Mouse (Mus musculus): Measurements from ENCODE around the gene Tcl1b3. TPM values are rescaled to one million over a fixed set of nuclear protein-coding genes. Genes with fewer than 3 reads are reported as not detected.

Gene Tcl1b3
- polyA plus RNA-seq, 1 experiment from 2014 or later, result not detected

- no peak overlapping the region for H3K4me3 ChIP-seq (ENCODE audit: low read depth, low read length)
- H3K9ac ChIP-seq (ENCODE audit: low read depth, low read length), result no peak overlapping the region
- 57% methylated on average over 1 of the region's 1 CpGs for WGBS
- H3K4me2 ChIP-seq (replicated peaks; ENCODE audit: low read depth), result no peak overlapping the region
- H3K36me3 ChIP-seq (ENCODE audit: control insufficient read depth, insufficient read depth), result no peaks in the 10 kb centered on the region
- no peak for ATAC-seq
- no peaks in the 10 kb centered on the region for H3K9me3 ChIP-seq (ENCODE audit: control insufficient read depth)
- no peak overlapping the region for H3K27ac ChIP-seq (ENCODE audit: low read depth, low read length)
- no peaks in the 10 kb centered on the region for H3K4me1 ChIP-seq (replicated peaks; ENCODE audit: control insufficient read depth, insufficient read depth, low read length)
- no peak for TF ChIP-seq CTCF (IDR thresholded peaks at IDR 0.05; ENCODE audit: low read depth)
- no peaks in the 10 kb centered on the region for H3K27me3 ChIP-seq (replicated peaks; ENCODE audit: control insufficient read depth, insufficient read depth, low read length)
Observed at GRCm38 (mm10) chr12:105207071-105207470, 16.2 kb downstream of the Tcl1b3 start.

GRCm38 (mm10) chr12:105208441-105208840, 17.6 kb downstream of the Tcl1b3 start:
- no peak for ATAC-seq
- no peaks in the 10 kb centered on the region for H3K9me3 ChIP-seq (ENCODE audit: control insufficient read depth)
- 82% methylated on average over 1 of the region's 1 CpGs for WGBS

GRCm38 (mm10) chr12:105209231-105209630, 18.4 kb downstream of the Tcl1b3 start:
- ATAC-seq, result no peak
- 91% methylated on average over 7 of the region's 7 CpGs for WGBS
- Histone ChIP-seq H3K27me3 (replicated peaks; ENCODE audit: control insufficient read depth, insufficient read depth, low read length) (no peaks in the 10 kb centered on the region), H3K4me3 (ENCODE audit: low read depth, low read length) (no peak overlapping the region), H3K9ac (ENCODE audit: low read depth, low read length) (no peak overlapping the region), H3K4me1 (replicated peaks; ENCODE audit: control insufficient read depth, insufficient read depth, low read length) (no peaks in the 10 kb centered on the region), H3K36me3 (ENCODE audit: control insufficient read depth, insufficient read depth) (no peaks in the 10 kb centered on the region), H3K27ac (ENCODE audit: low read depth, low read length) (no peak overlapping the region), H3K4me2 (replicated peaks; ENCODE audit: low read depth) (no peak overlapping the region), H3K9me3 (ENCODE audit: control insufficient read depth) (no peaks in the 10 kb centered on the region)
- no peak for TF ChIP-seq CTCF (IDR thresholded peaks at IDR 0.05; ENCODE audit: low read depth)

More at GRCm38 (mm10) chr12:105208441-105208840, 17.6 kb downstream of the Tcl1b3 start:
- Histone ChIP-seq H3K4me2 (replicated peaks; ENCODE audit: low read depth) (no peak overlapping the region), H3K36me3 (ENCODE audit: control insufficient read depth, insufficient read depth) (no peaks in the 10 kb centered on the region), H3K9ac (ENCODE audit: low read depth, low read length) (no peak overlapping the region), H3K27me3 (replicated peaks; ENCODE audit: control insufficient read depth, insufficient read depth, low read length) (no peaks in the 10 kb centered on the region), H3K4me3 (ENCODE audit: low read depth, low read length) (no peak overlapping the region), H3K27ac (ENCODE audit: low read depth, low read length) (no peak overlapping the region), H3K4me1 (replicated peaks; ENCODE audit: control insufficient read depth, insufficient read depth, low read length) (no peaks in the 10 kb centered on the region)
- TF ChIP-seq CTCF (IDR thresholded peaks at IDR 0.05; ENCODE audit: low read depth), result no peak

GRCm38 (mm10) chr12:105217101-105217760, 26.4 kb downstream of the Tcl1b3 start:
- TF ChIP-seq CTCF (IDR thresholded peaks at IDR 0.05; ENCODE audit: low read depth), result no peak
- WGBS, result 79% methylated on average over 7 of the region's 7 CpGs

GRCm38 (mm10) chr12:105222601-105223319, 31.9 kb downstream of the Tcl1b3 start, which contains the start of gene Tcl1:
Gene Tcl1, minus strand, starts transcription at chr12:105222793.
- WGBS, result 87% methylated on average over 22 of the region's 22 CpGs
- Histone ChIP-seq H3K27ac (ENCODE audit: low read depth, low read length) (no peak within 1 kb of the TSS), H3K4me2 (replicated peaks; ENCODE audit: low read depth) (no peak within 1 kb of the TSS), H3K9me3 (ENCODE audit: control insufficient read depth) (no peaks in the 10 kb centered on the region), H3K4me1 (replicated peaks; ENCODE audit: control insufficient read depth, insufficient read depth, low read length) (no peaks in the 10 kb centered on the region), H3K27me3 (replicated peaks; ENCODE audit: control insufficient read depth, insufficient read depth, low read length) (no peaks in the 10 kb centered on the region), H3K36me3 (ENCODE audit: control insufficient read depth, insufficient read depth) (no peaks in the 10 kb centered on the region), H3K4me3 (ENCODE audit: low read depth, low read length) (no peak within 1 kb of the TSS), H3K9ac (ENCODE audit: low read depth, low read length) (no peak within 1 kb of the TSS)
- ATAC-seq, result no peak
- no peak for TF ChIP-seq CTCF (IDR thresholded peaks at IDR 0.05; ENCODE audit: low read depth)

More at GRCm38 (mm10) chr12:105217101-105217760, 26.4 kb downstream of the Tcl1b3 start:
- Histone ChIP-seq H3K4me1 (replicated peaks; ENCODE audit: control insufficient read depth, insufficient read depth, low read length) (no peaks in the 10 kb centered on the region), H3K4me2 (replicated peaks; ENCODE audit: low read depth) (no peak overlapping the region), H3K36me3 (ENCODE audit: control insufficient read depth, insufficient read depth) (no peaks in the 10 kb centered on the region), H3K9me3 (ENCODE audit: control insufficient read depth) (no peaks in the 10 kb centered on the region), H3K9ac (ENCODE audit: low read depth, low read length) (no peak overlapping the region), H3K27me3 (replicated peaks; ENCODE audit: control insufficient read depth, insufficient read depth, low read length) (no peaks in the 10 kb centered on the region), H3K4me3 (ENCODE audit: low read depth, low read length) (no peak overlapping the region), H3K27ac (ENCODE audit: low read depth, low read length) (no peak overlapping the region)
- ATAC-seq, result no peak

- no peaks in the 10 kb centered on the region for H3K36me3 ChIP-seq (ENCODE audit: control insufficient read depth, insufficient read depth)
- TF ChIP-seq CTCF (IDR thresholded peaks at IDR 0.05; ENCODE audit: low read depth), result no peak
- no peak overlapping the region for H3K4me3 ChIP-seq (ENCODE audit: low read depth, low read length)
- no peak for ATAC-seq
- no peaks in the 10 kb centered on the region for H3K9me3 ChIP-seq (ENCODE audit: control insufficient read depth)
- no peak overlapping the region for H3K4me2 ChIP-seq (replicated peaks; ENCODE audit: low read depth)
- no peak overlapping the region for H3K27ac ChIP-seq (ENCODE audit: low read depth, low read length)
- no peak overlapping the region for H3K9ac ChIP-seq (ENCODE audit: low read depth, low read length)
- WGBS, result 51% methylated on average over 16 of the region's 16 CpGs
- H3K27me3 ChIP-seq (replicated peaks; ENCODE audit: control insufficient read depth, insufficient read depth, low read length), result no peaks in the 10 kb centered on the region
- no peaks in the 10 kb centered on the region for H3K4me1 ChIP-seq (replicated peaks; ENCODE audit: control insufficient read depth, insufficient read depth, low read length)
Observed at GRCm38 (mm10) chr12:105224621-105225320, 33.9 kb downstream of the Tcl1b3 start.
